Mouse (Mus musculus) ES-Bruce4 (cell line): ENCODE measurements around the gene Nbea.

Source experiments
- CTCF ChIP-seq: IDR thresholded peaks from one replicate; pipeline ENCODE4 v1.8.1; 2011; ENCODE audit warnings: low read depth, low read length
- EP300 ChIP-seq: IDR thresholded peaks from 2 replicates; pipeline ENCODE4 v1.6.1; 2011; ENCODE audit warnings: low read depth, low read length; ENCODE audit not compliant: insufficient read depth
- POLR2A ChIP-seq: IDR thresholded peaks from one replicate; pipeline ENCODE4 v1.8.1; 2011; ENCODE audit warnings: low read length; ENCODE audit not compliant: insufficient read depth

GRCm38 (mm10) chr3:55589402-55589944 is 594.0 kb downstream of the Nbea start:
- TF ChIP-seq CTCF, result no peak
- TF ChIP-seq POLR2A, result no peak
- TF ChIP-seq EP300, result no peak
